Mouse (Mus musculus) layer of hippocampus, postnatal 10 days (tissue): ENCODE data around the gene St6galnac3. TPM values are rescaled to one million over a fixed set of nuclear protein-coding genes. Genes with fewer than 3 reads are reported as not detected.

Experiments
- DNase-seq, 2 experiments: peaks; one replicate each; pipeline ENCODE4 v3.0.0; 2021; ENCODE audit warnings: low spot score in 2 of 2
- total RNA-seq, 2 experiments: library from RNA; stranded (reverse); gene quantifications; 2 replicates each; pipeline ENCODE4 v1.2.3; 2021

Gene St6galnac3
- total RNA-seq, 2 experiments from 2014 or later = 22.3 to 24.9 TPM

DNA sequence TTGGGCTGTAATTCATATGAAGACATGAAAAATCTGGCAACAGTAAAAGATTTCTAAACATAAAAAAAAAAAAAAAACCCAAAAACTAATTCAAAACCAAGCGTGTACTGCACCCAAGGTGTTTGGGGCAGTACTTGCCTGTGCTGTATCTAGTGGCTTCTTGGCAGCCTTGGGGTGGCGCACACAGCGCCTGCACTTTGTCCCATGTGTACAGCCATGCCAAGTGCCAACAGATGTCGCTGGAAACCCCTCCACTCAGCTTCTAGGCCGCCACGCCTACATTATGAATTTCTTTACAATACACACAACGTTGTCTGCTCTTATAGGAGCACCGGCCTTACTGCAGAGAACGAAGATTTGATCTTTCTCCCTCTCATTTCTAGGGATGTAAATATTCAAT, 130.4 kb downstream of the St6galnac3 start:
- no peak for DNase-seq

DNA sequence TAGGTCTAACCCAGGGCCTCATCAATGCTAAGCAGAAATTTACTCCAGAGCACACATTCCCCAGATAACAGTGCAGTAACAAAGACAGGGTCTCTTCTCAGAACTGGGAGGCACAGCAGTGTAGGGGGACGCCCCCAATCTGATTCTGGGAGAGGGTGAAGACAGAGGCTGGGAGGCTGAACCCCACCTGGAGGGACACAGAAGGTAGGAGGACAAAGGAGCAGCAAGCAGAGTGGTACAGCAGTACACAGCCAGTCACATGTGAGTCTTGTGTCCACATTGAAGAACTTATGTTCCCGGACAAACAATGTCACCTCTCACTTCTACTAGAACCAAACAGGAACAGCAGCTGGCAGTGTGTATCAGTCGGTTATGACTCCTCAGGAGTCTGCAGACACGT, 131.0 kb downstream of the St6galnac3 start:
- no peak for DNase-seq

DNA sequence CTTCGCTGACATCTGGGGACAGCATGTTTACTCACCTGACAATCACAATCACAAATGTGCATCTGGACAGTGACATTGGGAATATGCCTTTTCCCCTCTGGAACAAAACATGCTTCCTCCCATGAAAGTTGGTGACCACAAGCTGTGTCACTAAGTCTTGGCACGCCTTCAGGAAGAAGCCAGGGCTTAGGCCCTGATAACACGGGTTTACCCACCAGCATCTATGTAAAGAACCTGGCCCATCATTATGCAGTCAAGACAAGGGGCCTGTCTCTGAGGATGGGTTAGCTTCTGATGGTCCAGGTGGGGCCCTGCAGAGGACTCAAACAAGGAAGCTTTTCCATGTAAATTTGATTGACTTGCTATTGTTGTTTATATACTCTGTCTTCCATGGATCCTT, 131.9 kb downstream of the St6galnac3 start:
- no peak for DNase-seq

DNA sequence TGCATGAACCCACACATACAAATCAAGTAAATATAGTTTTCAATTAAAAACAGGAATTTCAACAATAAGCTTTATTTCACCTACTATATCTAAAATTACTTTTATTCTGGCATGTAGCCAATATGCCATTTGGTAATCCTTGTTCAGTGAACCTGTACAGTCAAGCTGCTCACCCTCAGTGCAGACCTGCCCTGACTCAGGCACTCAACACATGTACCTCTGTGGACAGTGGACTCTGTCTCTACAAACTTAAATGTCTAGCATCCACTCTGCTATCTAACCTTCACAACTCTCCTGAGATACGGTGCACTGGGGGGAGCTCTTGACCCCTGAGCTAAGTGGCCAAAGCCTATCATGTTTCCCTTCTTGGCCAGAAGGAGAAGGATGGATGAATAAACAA, 137.4 kb downstream of the St6galnac3 start:
- no peak for DNase-seq

DNA sequence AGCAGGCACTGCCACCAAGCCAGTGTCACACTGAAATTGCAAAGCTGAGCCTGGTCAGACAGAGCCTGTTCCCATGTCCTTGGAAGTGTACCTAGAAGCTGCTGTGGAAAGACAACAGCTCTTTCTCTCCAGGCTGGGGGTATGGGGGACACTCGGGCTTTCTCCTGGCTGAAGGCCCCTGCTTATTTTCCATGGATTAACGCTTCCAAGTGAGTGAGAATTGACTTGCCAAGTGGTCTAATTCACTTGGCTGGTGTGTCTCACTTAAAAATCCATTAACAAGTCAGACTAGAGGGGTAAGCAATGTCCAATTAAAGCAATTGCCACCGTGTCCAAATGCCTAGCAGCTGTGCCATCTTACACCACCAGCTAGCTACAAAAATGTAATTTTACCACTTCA, 140.1 kb downstream of the St6galnac3 start:
- DNase-seq = no peak

DNA sequence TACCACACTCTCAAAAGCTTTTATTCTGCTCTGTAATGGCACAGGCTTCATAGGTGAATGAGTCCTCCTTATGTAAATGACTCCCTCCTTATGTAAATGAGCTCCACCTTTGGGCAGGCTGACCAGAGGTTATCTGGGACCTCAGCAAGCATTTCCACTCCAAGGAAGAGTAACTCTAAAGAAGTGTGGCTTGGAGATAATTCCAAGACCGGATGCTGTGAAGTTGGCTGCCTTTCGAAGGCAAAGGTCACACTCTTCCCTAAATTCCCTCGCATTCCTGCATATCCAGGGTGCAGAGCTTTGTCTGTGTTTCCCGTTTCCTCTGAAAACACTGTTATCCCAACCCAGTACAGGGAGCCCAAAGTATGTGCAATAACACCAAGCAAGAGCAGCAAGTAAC, 142.9 kb downstream of the St6galnac3 start:
- DNase-seq = no peak

DNA sequence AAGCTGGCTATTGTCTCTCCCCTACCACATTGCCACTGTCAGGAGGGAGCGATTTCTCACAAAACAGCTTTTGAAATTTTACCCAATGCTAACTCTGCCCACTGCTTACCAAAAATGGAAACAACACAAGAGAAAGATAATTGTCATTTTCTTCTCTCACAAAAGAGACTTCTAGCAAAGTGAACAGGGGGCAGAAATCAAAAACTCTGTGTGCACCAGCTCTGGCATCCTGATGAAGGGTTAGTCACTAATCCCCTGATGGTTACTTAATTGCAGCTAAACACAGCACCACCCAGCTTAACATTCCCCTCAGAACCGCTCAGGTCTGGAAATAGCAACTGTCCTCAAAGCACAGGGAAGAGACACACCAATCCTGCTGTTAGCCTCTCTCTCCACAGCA, 144.3 kb downstream of the St6galnac3 start:
- no peak for DNase-seq

DNA sequence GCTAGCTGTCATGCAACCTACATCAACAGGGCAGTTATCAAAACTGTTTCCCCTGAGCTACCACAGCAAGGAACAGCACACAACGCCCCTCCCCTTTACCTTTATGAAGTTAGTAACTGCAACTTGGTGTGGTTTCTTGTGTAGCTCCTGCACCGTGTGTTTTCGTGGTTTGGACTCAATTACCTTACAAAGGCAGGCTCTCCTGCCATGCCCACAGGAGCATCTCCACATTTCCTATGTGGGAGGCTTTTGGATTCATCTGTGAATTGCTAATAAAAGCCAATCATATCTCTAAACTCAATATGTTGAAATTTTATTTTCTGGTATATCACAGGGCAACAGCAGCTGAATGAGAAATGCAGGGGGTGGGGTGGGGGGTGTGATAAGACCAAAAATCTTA, 144.8 kb downstream of the St6galnac3 start:
- DNase-seq = no peak

DNA sequence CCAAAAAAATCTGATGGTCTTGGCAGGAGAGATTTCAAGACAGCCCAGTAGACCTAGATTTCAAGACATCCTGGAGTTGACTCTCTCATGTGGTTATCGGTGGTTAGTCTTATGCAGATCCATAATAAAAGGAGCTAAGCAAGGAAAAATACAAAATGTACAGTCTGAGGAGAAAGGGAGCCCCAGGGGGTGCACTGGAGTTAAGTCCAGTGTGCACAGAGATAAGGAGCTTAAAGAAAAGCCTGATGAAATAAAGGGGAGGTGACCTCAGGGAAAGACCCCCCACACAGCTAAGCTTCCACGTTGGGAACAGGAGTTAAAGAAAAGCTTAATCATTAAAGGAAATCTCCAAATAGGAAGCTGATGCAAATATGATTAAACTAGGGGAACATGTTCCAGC, 147.7 kb downstream of the St6galnac3 start:
- no peak for DNase-seq

DNA sequence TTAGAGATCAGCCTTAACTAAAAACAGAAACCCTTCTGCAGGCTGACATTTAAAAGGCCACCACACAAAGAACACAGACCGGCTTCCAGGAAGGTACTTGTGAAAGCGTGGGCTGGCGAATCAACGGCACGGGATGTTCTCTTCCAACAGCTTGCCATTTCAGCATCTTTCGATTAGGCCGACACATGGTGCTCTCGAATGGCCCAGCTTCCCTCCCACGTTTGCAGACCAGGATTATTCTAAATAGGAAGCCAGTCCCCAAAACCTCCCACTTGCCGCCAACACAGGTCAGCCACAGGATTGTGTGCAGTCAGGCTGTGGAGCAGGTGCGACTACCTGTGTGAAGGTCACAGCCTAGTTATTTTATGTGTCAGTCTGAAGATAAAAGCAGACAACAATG, 153.8 kb downstream of the St6galnac3 start:
- peak in 1 of 2 experiments; percentile 63 for DNase-seq

DNA sequence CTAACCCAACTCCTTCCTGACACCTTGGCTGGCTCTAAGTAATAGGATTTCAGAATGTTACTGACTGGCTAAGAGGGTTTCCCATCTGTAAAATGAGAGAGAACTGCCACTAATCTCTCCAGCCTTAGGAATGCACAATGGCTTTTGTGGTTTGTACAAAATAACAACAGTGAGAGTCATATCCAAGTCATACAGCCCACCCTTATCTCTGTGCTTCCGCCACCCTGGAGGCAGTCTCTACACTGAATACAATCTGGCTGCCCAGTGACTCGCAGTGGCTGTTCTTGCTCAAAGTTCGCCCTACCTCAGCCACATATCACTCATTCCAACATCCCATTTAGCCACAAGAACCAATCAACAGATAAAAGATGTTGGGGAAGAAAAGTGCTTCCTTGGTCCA, 156.2 kb downstream of the St6galnac3 start:
- no peak for DNase-seq

DNA sequence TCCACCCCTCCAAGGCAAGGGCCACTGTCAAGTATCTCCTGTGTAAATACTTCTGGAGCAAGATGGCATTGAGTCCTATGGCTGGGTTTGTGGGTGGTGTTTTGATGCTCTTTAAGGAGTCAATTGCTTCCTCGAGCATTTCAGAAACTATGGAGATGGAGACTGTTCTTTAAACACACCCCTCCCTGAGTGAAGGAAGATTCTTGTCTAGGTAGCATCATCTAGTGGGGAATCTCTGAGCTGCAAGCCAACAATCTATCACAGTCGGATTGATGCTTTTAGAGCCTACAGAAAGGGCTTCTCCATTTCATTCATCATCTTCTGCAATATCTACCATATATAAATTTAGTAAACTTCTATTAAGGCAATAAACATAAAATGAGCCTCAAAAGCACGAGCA, 157.1 kb downstream of the St6galnac3 start:
- DNase-seq = no peak

DNA sequence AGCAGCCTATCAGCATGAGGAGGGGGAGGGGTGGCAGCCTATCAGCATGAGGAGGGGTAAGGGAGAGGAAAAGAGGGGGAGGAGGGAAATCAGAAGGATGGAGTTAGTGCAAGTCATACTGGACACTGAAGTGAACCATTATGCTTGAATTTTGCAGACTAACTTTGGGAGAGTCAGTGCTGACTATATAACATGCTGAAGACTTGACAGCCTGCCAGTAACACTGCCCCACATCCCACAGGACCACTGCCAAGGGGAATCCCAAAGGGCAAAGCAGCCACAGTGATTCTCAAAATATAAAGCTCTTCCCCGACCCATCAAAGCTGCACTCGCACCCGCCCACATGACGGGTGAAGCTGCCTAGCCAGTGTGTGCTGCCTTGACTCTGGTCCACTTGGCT, 157.5 kb downstream of the St6galnac3 start:
- no peak for DNase-seq

DNA sequence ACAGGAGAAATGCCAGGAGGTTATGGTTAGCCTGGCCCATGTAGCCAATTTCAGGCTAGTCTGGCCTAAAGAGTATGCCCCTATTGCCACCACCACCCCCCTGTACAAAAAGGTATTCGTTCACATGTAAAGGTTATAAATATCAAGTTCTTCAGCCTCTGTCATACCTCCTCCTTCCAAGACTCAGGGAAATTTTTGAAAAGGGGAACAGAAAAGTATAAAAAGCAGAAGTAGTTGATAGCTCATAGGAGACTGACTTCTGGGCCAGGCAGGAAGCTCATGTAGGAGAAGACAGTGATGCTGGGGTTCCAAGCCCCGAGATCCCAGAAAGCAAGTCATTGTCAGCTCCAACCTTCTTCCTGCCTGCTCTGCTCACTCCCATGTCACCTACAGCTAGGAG, 158.9 kb downstream of the St6galnac3 start:
- DNase-seq = no peak

DNA sequence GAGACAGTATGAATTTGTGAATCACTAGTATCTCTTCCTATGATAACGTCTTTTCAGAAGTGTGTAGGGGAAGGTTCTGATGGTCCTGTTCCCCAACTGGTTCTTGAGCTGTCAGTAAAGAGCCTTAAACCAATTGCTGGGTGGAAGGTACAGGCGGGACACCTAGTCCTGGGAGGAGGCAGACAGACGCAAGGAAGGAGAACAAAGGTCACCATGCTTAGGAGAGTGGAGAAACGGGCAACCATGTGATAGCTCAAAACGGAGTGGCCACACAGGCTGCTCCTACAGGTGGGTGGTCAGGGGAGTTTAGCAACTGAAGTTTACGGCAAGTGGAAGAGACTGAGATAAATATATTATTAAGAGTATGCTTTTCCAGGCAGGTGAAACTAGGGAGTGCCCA, 164.1 kb downstream of the St6galnac3 start:
- DNase-seq = no peak

DNA sequence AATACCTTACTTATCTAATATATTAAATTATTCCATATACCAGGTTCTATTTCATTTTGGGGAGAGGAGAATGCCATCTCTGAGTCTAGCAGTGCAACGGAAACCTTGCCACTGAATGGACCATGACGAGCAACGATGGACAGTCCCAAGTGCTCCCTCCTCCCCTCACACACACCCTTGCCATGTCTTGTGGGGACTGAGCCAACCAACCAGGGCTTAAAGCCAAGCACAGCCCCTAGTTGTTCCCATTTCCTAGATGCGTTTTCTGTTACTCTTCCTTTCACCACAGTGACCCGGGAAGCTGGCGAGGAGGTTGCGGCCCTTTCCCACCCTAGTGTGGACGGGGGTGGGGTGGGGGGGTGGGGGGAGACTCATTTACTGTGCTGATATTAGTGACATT, 165.4 kb downstream of the St6galnac3 start:
- DNase-seq = no peak

DNA sequence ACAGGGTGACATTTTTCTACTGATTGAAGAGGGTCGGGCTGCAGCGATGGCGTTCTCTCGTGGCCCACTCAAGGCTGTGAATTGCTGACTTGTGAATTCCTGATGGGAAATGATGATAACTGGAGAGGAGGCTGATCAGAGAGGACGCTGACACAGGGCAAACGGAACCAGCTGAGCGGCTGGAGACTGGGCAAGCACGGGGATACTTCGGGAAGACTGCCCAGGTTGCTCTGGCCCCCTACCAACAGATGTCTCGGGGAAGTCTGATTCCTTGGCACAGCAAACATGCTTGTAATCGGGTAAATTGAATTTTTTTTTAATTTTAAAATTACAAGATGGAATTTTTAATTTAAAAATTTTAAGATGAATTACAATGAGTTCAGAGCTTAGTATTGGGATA, 168.4 kb downstream of the St6galnac3 start:
- peak in 1 of 2 experiments; percentile 41 for DNase-seq

DNA sequence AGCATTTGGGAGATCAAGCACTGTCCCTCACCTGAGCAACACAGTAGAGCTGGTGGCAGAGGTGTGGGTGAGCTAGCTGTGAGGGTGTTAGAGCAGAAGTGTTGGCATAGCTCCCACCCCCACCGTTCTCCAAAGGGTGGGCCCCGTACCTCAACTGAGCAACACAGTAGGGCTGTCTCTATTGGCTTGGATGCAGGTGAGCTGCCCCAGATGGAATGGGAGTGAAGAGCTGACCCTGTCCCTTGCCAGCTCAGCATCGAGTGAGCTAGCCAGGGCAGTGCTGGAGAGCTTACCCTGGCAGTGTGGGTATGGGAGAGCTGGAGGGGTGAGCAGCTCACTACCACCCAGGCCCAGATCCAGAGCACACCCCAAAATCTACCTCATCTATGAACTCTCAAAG, 171.3 kb downstream of the St6galnac3 start:
- no peak for DNase-seq

DNA sequence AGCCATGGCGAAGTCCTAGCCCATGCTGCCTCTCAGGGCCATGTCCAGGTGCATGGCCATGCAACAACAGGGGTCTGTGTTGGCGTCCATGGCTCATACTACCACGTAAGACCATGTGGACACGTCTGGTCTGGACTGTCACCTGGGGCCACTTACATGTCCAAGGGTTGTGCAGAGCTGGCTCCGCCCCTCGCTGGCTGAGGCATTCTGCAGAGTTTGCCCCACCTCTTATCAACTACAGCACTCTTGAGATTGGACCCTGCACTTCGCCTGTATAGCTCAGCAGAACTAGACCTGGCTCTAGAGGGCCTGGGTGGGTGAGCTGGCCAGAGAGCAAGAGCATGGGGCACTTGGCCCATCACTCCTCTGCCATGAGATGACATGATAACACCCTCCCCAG, 171.7 kb downstream of the St6galnac3 start:
- no peak for DNase-seq

DNA sequence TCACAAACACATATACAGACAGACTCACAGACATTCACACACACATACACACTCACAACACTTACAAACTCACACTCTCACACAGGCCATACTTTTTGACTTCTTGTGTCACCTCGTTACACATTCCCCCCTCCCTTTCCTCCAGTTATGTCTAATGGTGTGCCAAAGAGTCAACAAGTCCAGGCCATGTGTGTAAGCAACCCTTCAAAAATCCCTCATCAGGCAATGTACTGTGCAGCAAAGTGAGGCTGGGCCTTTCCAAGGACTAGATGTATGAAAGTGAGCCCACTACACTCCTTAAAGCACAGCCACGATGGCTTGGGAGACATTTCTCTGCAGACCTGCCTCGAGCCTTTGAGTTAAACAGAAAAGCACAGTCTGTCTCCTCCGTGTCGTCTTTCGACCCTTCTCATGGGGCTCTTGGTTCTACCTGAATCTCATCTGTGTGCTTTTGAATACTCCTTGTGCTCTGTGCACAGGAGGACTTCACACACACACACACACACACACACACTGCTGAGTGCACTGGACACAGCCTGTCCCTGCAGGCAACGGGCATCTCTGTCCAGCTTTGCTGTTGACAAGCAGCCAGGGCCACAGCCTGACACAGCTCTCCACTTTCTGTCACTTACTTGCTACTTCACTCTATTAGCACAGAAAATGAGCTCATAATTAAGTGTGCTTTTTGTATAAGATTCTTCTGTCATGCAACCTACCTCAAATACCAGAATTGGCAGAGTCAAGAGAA, 177.9 kb downstream of the St6galnac3 start:
- DNase-seq = no peak

DNA sequence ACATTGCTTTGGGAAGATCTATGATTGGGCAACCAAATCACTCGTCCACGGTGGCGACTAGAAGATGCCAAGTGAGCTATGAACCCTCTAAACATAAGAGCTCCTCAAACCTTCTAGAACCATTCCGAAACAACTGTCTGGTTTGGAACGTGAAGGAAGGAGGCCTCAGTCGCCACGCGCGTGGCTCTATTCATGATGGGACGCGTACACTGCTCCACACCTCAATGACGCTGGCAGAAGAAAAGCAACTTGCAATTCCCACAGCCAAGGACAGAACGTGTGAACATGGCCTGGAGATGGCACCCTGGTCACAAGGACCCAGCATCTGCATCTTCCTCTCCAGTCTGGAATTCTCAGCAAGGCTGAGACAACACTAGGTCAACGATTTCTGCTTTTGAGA, 185.1 kb downstream of the St6galnac3 start:
- no peak for DNase-seq

DNA sequence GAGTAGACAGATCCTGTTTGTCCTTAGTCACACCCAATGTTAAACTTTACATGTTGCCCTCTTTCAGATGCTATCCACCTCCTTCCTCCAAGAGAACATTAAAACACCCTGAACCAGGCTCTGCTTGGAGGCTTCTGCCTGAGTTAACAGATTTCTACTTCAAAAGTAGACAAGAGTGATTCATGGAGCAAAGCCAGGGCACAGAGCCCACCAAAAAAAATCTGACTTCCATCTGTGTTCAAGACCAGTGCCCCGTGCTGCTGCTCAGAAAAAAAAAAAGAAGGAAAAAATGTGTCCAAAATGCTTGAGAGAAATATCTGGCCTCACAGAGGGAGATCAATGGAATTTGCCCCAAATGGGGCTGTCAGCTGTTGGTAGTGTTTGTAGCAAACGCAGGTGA, 186.6 kb downstream of the St6galnac3 start:
- no peak for DNase-seq

DNA sequence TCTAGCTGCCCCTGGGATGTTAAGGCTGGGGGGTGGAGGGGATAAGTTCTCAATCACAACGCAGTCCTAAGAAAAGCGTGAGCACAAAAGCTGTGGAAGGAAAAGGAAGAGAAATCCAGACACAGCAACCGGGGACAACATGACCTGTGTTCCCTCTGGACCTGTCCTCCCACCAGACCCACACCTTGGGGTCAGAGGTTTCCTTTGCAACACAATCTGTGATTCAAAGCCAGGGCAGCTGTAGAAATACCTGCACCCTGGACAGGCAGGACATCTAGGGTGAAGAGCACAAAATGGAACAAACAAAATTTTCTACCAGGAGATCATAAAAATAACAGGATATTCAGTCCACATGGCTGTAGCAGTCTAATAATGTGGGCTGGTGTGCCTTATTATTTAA, 187.5 kb downstream of the St6galnac3 start:
- no peak for DNase-seq

DNA sequence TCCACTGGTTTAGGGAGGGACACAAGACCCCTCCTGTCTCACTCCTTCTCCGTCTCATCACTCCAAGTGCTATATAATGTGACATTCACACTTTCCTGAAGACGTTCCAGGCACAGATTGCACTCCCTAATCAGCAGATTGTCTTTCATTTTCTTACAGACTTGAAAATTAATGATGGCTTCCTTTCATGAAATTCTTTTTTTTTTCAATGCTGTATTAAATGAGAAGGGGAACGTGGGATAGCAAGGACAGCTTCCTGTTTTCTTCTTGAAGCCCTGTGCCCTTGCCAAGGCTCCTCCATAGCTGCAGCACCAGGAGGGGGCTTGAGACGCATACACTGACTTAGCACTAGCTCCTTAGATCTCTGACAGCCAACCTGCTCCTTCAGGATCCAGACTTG, 188.7 kb downstream of the St6galnac3 start:
- DNase-seq = no peak
